ENCODE assay signal across 30 mouse cellular contexts in the genomic region with DNA sequence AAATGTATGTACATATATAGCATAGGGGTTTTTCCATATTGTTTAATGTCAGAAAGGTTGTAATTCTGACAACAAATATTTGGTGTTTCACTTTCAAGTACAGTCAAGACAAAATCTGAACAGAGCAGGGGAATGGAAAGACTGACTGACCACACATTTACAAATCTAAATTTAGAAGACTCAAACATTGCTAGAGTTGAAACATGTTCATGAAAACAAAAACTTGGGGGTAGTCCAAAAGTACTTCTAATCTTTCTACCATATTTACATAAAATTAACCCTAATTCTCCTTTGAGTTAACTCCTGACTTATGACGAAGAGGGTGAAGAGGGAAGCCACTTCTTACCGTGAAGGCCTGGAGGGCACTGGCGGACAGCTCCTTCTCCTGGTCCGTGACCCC. TPM values are rescaled to one million over a fixed set of nuclear protein-coding genes. Genes with fewer than 3 reads are reported as not detected.
DNase-seq lines count a peak whose midpoint lies in the region; ATAC-seq and TF ChIP-seq lines count a peak whose summit lies in the region.
"Had no signal": no experiment of that assay in that cellular context is flagged by ENCODE, and none has a peak within 500 bp of the region (broad histone marks: within the 10 kb centered on the region; RNA-seq: fewer than 3 reads in every experiment).

No protein-coding gene starts in this region.

- H3K4me1 ChIP-seq in kidney, postnatal 0 days (replicated peaks; ENCODE audit: insufficient read depth, low read length), result peaks cover 4% of the 10 kb centered on the region; the same call in 1 of the 2 replicates
- peaks cover 2% of the 10 kb centered on the region; the same call in 1 of the 2 replicates for H3K4me1 ChIP-seq in lung, postnatal 0 days (ENCODE audit: insufficient read depth, low read depth, low read length)
- peaks cover 18 to 57% of the 10 kb centered on the region in 2 experiments for H3K4me1 ChIP-seq in CH12.LX (ENCODE audit: control insufficient read depth in 1 of 2, insufficient read depth in 2 of 2)
- peaks cover 5% of the 10 kb centered on the region; the same call in 1 of the 2 replicates for H3K4me1 ChIP-seq in small intestine, adult 2 months (ENCODE audit: control insufficient read depth, insufficient read depth, insufficient read length, low read length)
- H3K4me1 ChIP-seq: embryonic facial prominence, embryonic 13.5 days; forebrain, embryonic 10.5 days; limb, embryonic 12.5 days had no signal

- no peak overlapping the region for H3K27ac ChIP-seq in kidney, postnatal 0 days
- peak overlapping the region; percentile 40 for H3K27ac ChIP-seq in lung, postnatal 0 days (ENCODE audit: low read length)
- H3K27ac ChIP-seq in CH12.LX (ENCODE audit: insufficient read depth, low read depth), result peak overlapping the region; percentile 97
- H3K27ac ChIP-seq in small intestine, adult 2 months (ENCODE audit: insufficient read depth, low read depth, low read length), result peak overlapping the region; percentile 81
- H3K27ac ChIP-seq: embryonic facial prominence, embryonic 13.5 days; forebrain, embryonic 10.5 days; forebrain, embryonic 15.5 days; left cerebral cortex, adult 2 months; limb, embryonic 12.5 days; neural tube, embryonic 13.5 days had no signal

- no peak for ATAC-seq in kidney, postnatal 0 days (replicated peaks; ENCODE audit: low FRiP score, low read depth)
- ATAC-seq in lung, postnatal 0 days, result no peak
- ATAC-seq: forebrain, embryonic 15.5 days; hindbrain, embryonic 16.5 days; intestine, embryonic 16.5 days; midbrain, embryonic 16.5 days had no signal

- H3K9me3 ChIP-seq in kidney, postnatal 0 days (replicated peaks; ENCODE audit: low read length), result no peaks in the 10 kb centered on the region
- no peaks in the 10 kb centered on the region for H3K9me3 ChIP-seq in lung, postnatal 0 days (ENCODE audit: low read length)
- H3K9me3 ChIP-seq in CH12.LX (replicated peaks; ENCODE audit: low read length), result no peaks in the 10 kb centered on the region
- H3K9me3 ChIP-seq: embryonic facial prominence, embryonic 13.5 days; forebrain, embryonic 10.5 days; forebrain, embryonic 15.5 days; limb, embryonic 12.5 days; neural tube, embryonic 13.5 days had no signal

- no peak for TF ChIP-seq EP300 in lung, postnatal 0 days (IDR thresholded peaks at IDR 0.05)
- peak; percentile 88 for TF ChIP-seq EP300 in CH12.LX (IDR thresholded peaks at IDR 0.05; ENCODE audit: low read length)

- in situ Hi-C loops in CH12.LX (cut with MboI; ENCODE audit: low pct_ligation_motif_present, low pct_unique_long_range_greater_than_20kb, low sequenced_read_pairs), result no loop called here

- TF ChIP-seq POLR2A in CH12.LX (IDR thresholded peaks at IDR 0.05; ENCODE audit: low read depth, low read length), result no peak
- TF ChIP-seq POLR2A in small intestine, adult 2 months (IDR thresholded peaks at IDR 0.05; ENCODE audit: low read depth, low read length), result no peak

- dilution Hi-C loops in CH12.LX (cut with MboI; ENCODE audit: extremely low pct_ligation_motif_present, extremely low pct_unique_long_range_greater_than_20kb, low sequenced_read_pairs), result no loop called here

- TF ChIP-seq RAD21 in CH12.LX (IDR thresholded peaks at IDR 0.05; ENCODE audit: low read depth, low read length), result no peak

- no peak for TF ChIP-seq CTCF in kidney, postnatal 0 days (IDR thresholded peaks at IDR 0.05; ENCODE audit: low read depth)
- TF ChIP-seq CTCF in lung, postnatal 0 days (IDR thresholded peaks at IDR 0.05), result no peak
- TF ChIP-seq CTCF in CH12.LX (conservative IDR thresholded peaks at IDR 0.05 in 1 of 2, IDR thresholded peaks at IDR 0.05 in 1 of 2; ENCODE audit: low read depth in 2 of 2, low read length in 2 of 2), result no peak
- TF ChIP-seq CTCF in small intestine, adult 2 months (IDR thresholded peaks at IDR 0.05; ENCODE audit: extremely low read depth, insufficient read length, insufficient replicate concordance, low read depth, low read length), result no peak

- WGBS in kidney, postnatal 0 days, result 40% methylated on average over 4 of the region's 4 CpGs
- 43% methylated on average over 4 of the region's 4 CpGs for WGBS in lung, postnatal 0 days
- WGBS in small intestine, adult 2 months, result 71% methylated on average over 4 of the region's 4 CpGs

- H3K4me2 ChIP-seq in kidney, postnatal 0 days (ENCODE audit: low read length), result no peak overlapping the region
- H3K4me2 ChIP-seq in lung, postnatal 0 days (replicated peaks; ENCODE audit: low read depth, low read length), result no peak overlapping the region
- H3K4me2 ChIP-seq in CH12.LX (ENCODE audit: insufficient read depth, low read depth, poor library complexity, severe bottlenecking), result peak overlapping the region; percentile 91
- H3K4me2 ChIP-seq: embryonic facial prominence, embryonic 13.5 days; forebrain, embryonic 15.5 days; heart, embryonic 11.5 days; limb, embryonic 12.5 days; liver, embryonic 11.5 days; midbrain, embryonic 11.5 days; neural tube, embryonic 13.5 days had no signal

- peaks cover 28% of the 10 kb centered on the region for H3K36me3 ChIP-seq in kidney, postnatal 0 days (ENCODE audit: insufficient read depth, low read length)
- H3K36me3 ChIP-seq in lung, postnatal 0 days (ENCODE audit: insufficient read depth, low read length), result 0 out of 2 replicates have a peak, but pooled peaks cover 11% of the 10 kb centered on the region
- peaks cover 24 to 57% of the 10 kb centered on the region in 2 experiments for H3K36me3 ChIP-seq in CH12.LX (replicated peaks in 1 of 2; ENCODE audit: control insufficient read depth in 1 of 2, insufficient read depth in 1 of 2, low read length in 1 of 2)
- H3K36me3 ChIP-seq in small intestine, adult 2 months (ENCODE audit: control insufficient read depth, insufficient read depth, low read length), result peaks cover 23% of the 10 kb centered on the region

- no peaks in the 10 kb centered on the region for H3K27me3 ChIP-seq in kidney, postnatal 0 days (ENCODE audit: insufficient read depth, low read length)
- H3K27me3 ChIP-seq in lung, postnatal 0 days (replicated peaks; ENCODE audit: insufficient read depth, low read length), result no peaks in the 10 kb centered on the region
- H3K27me3 ChIP-seq in CH12.LX (replicated peaks), result no peaks in the 10 kb centered on the region
- H3K27me3 ChIP-seq in small intestine, adult 2 months (ENCODE audit: control insufficient read depth, insufficient read depth, low read length), result no peaks in the 10 kb centered on the region
- H3K27me3 ChIP-seq: embryonic facial prominence, embryonic 13.5 days; forebrain, embryonic 15.5 days; limb, embryonic 12.5 days; neural tube, embryonic 13.5 days had no signal

- H3K4me3 ChIP-seq in kidney, postnatal 0 days (replicated peaks; ENCODE audit: low read depth, low read length), result no peak overlapping the region
- no peak overlapping the region for H3K4me3 ChIP-seq in lung, postnatal 0 days (ENCODE audit: low read depth, low read length)
- peak overlapping the region; percentile 18 to 41 (median 28) for H3K4me3 ChIP-seq in CH12.LX (replicated peaks in 1 of 3; ENCODE audit: low read depth in 2 of 3, low read length in 2 of 3, poor library complexity in 1 of 3)
- H3K4me3 ChIP-seq in small intestine, adult 2 months (ENCODE audit: low read depth, low read length), result no peak overlapping the region
- H3K4me3 ChIP-seq: embryonic facial prominence, embryonic 13.5 days; forebrain, embryonic 10.5 days; forebrain, embryonic 15.5 days; left cerebral cortex, adult 2 months; limb, embryonic 12.5 days; myocyte; neural tube, embryonic 13.5 days had no signal

- peak; percentile 13 for DNase-seq in kidney, postnatal 0 days (ENCODE audit: low spot score)
- DNase-seq in kidney, postnatal 10 days, result no peak
- peak; percentile 65 for DNase-seq in lung, postnatal 0 days (ENCODE audit: low spot score)
- DNase-seq in lung, adult 18-20 months, result no peak
- peak; percentile 66 for DNase-seq in CH12.LX (ENCODE audit: extremely low read depth)
- no peak for DNase-seq in gastrocnemius, postnatal 25 days
- DNase-seq in embryo, embryonic 10 days (ENCODE audit: low spot score), result no peak
- DNase-seq: adrenal gland, postnatal 14 days; cerebellum, adult 11-12 months; cerebellum, adult 9-11 months; gastrocnemius, postnatal 36 days; heart, adult 18-20 months; heart, postnatal 14 days; kidney, adult 8-10 months; kidney, postnatal 14 days; thymus, postnatal 4 days had no signal

- no peak overlapping the region for H3K9ac ChIP-seq in kidney, postnatal 0 days (ENCODE audit: low read depth, low read length)
- no peak overlapping the region for H3K9ac ChIP-seq in lung, postnatal 0 days (replicated peaks; ENCODE audit: low read depth)
- H3K9ac ChIP-seq in CH12.LX (ENCODE audit: insufficient read depth, low read depth), result peak overlapping the region; percentile 36
- H3K9ac ChIP-seq: embryonic facial prominence, embryonic 13.5 days; forebrain, embryonic 15.5 days; limb, embryonic 12.5 days; neural tube, embryonic 13.5 days had no signal

- H3K79me2 ChIP-seq in CH12.LX (replicated peaks; ENCODE audit: control insufficient read depth, extremely low read depth, insufficient read depth, poor library complexity, severe bottlenecking), result peaks cover 55% of the 10 kb centered on the region

TF ChIP-seq in CH12.LX, 34 proteins besides CTCF, POLR2A, EP300 and RAD21 (continues in another document):
- TF ChIP-seq POLR2AphosphoS2 (IDR thresholded peaks at IDR 0.05; ENCODE audit: low read depth, low read length) (no peak), NRF1 (IDR thresholded peaks at IDR 0.05; ENCODE audit: low read depth, low read length) (no peak), SIN3A (IDR thresholded peaks at IDR 0.05; ENCODE audit: low read length) (peak; percentile 39; the same call in 1 of the 2 replicates), BHLHE40 (IDR thresholded peaks at IDR 0.05; ENCODE audit: low read depth, low read length) (peak; percentile 79), NELFE (IDR thresholded peaks at IDR 0.05; ENCODE audit: low read depth, low read length) (no peak), ZKSCAN1 (IDR thresholded peaks at IDR 0.05; ENCODE audit: borderline replicate concordance, low read depth, low read length) (no peak), TBP (conservative IDR thresholded peaks at IDR 0.05; ENCODE audit: low read depth, low read length) (no peak)

RNA-seq across cellular contexts. Expression of a gene that starts 7.7 kb away (rescaled TPM):
- polyA plus RNA-seq in kidney, postnatal 0 days (2015; fragmentation: Nextera tagmentation; extraction: Ambion mirVana), result 45.7 and 50.4 TPM in 2 replicates
- 30.8 and 34.1 TPM in 2 replicates for polyA plus RNA-seq in lung, postnatal 0 days (2015; fragmentation: Nextera tagmentation; extraction: Ambion mirVana)
- 49.4 and 53.5 TPM in 2 replicates for total RNA-seq in CH12.LX (2012; rRNA removed)
- 67.8 and 75.3 TPM in 2 replicates for total RNA-seq in CH12.LX (2014; rRNA removed)
- polyA plus RNA-seq in CH12.LX (2012; ENCODE audit: insufficient read length, low read depth), result 58.3 and 61.4 TPM in 2 replicates
- polyA plus RNA-seq in small intestine, adult 2 months (2012; rRNA removed), result 7.8 and 17.0 TPM in 2 replicates
- 10 to 100 TPM; 13.5 to 14.4 TPM for total RNA-seq in gastrocnemius, postnatal 25 days (2021)

RNA-seq across cellular contexts. Expression of a gene that starts 56.3 kb away (rescaled TPM):
- polyA plus RNA-seq in kidney, postnatal 0 days (2015; fragmentation: Nextera tagmentation; extraction: Ambion mirVana), result 43.8 and 45.4 TPM in 2 replicates
- polyA plus RNA-seq in lung, postnatal 0 days (2015; fragmentation: Nextera tagmentation; extraction: Ambion mirVana), result 44.5 and 48.1 TPM in 2 replicates
- 36.3 and 43.6 TPM in 2 replicates for total RNA-seq in CH12.LX (2012; rRNA removed)
- 57.0 and 63.5 TPM in 2 replicates for total RNA-seq in CH12.LX (2014; rRNA removed)
- 38.1 and 39.0 TPM in 2 replicates for polyA plus RNA-seq in CH12.LX (2012; ENCODE audit: insufficient read length, low read depth)
- polyA plus RNA-seq in small intestine, adult 2 months (2012; rRNA removed), result 9.9 and 18.7 TPM in 2 replicates
- total RNA-seq in gastrocnemius, postnatal 25 days (2021), result 10 to 100 TPM; 29.3 to 32.0 TPM

Comparison
In these comparisons a context has a peak if more than half of its experiments do, and no peak if none do; other contexts are left out.
1. DNase-seq: peak in kidney, postnatal 0 days (single experiment), lung, postnatal 0 days (single experiment) and CH12.LX (single experiment); none in kidney, postnatal 10 days (single experiment), lung, adult 18-20 months (0 of 2), gastrocnemius, postnatal 25 days (single experiment) and embryo, embryonic 10 days (single experiment).
2. H3K4me3 ChIP-seq: peak in CH12.LX (3 of 3); none in kidney, postnatal 0 days (single experiment), lung, postnatal 0 days (single experiment) and small intestine, adult 2 months (single experiment).